Mouse (Mus musculus) CD4-positive naive resting alpha-beta T cell, adult 57 days (primary cell): Measurements from ENCODE around the gene Cntnap1. TPM values are rescaled to one million over a fixed set of nuclear protein-coding genes. Genes with fewer than 3 reads are reported as not detected.

ENCODE experiments used
- total RNA-seq: library from RNA; stranded (reverse); gene quantifications from one replicate; pipeline ENCODE4 v1.2.4, GENCODE M21; 2023

Gene Cntnap1
- total RNA-seq, result 0.38 TPM

GRCm38 (mm10) chr11:101170354-101170810 is at the start of gene Cntnap1:
Gene Cntnap1, plus strand, starts transcription at chr11:101170523.

GRCm38 (mm10) chr11:101155728-101156371 is 14.5 kb upstream of the Cntnap1 start, which contains the start of gene Tubg2:
Gene Tubg2, plus strand, starts transcription at chr11:101155907.

GRCm38 (mm10) chr11:101170811-101171610 is 688 bp downstream of the Cntnap1 start, which contains the start of gene Plekhh3:
Gene Plekhh3, minus strand, starts transcription at chr11:101171351.

GRCm38 (mm10) chr11:101174851-101175628 is 4.7 kb downstream of the Cntnap1 start, which contains the start of gene Ccr10:
Gene Ccr10, minus strand, starts transcription at chr11:101175443.

GRCm38 (mm10) chr11:101226065-101226701 is 55.9 kb downstream of the Cntnap1 start, which contains the start of gene Ezh1:
Gene Ezh1, minus strand, starts transcription at chr11:101226463.

Other genes with a start within 250 kb of the Cntnap1 start
- 293 TPM for gene Stat3, start 231.0 kb upstream of the Cntnap1 start, total RNA-seq
- 4.1 TPM for gene Cavin1, start 199.6 kb upstream of the Cntnap1 start, total RNA-seq
- 4.4 TPM for gene Atp6v0a1, start 161.1 kb upstream of the Cntnap1 start, total RNA-seq
- 9.6 TPM for gene Naglu, start 100.5 kb upstream of the Cntnap1 start, total RNA-seq
- 2.8 TPM for gene Hsd17b1, start 92.1 kb upstream of the Cntnap1 start, total RNA-seq
- gene Coasy, start 88.0 kb upstream of the Cntnap1 start, total RNA-seq, result 11.5 TPM
- gene Mlx, start 83.2 kb upstream of the Cntnap1 start, total RNA-seq, result 47.4 TPM
- gene Psmc3ip, start 75.1 kb upstream of the Cntnap1 start, total RNA-seq, result 3.9 TPM
- 86.7 TPM for gene Retreg3, start 50.6 kb upstream of the Cntnap1 start, total RNA-seq
- 15.4 TPM for gene Tubg1, start 50.6 kb upstream of the Cntnap1 start, total RNA-seq
- 0.98 TPM for gene Tubg2, start 14.6 kb upstream of the Cntnap1 start, total RNA-seq
- 0.56 TPM for gene Plekhh3, start 828 bp downstream of the Cntnap1 start, total RNA-seq
- not detected for gene Ccr10, start 4.9 kb downstream of the Cntnap1 start, total RNA-seq
- gene Ezh1, start 55.9 kb downstream of the Cntnap1 start, total RNA-seq, result 91.5 TPM
- 0.92 TPM for gene Ramp2, start 75.5 kb downstream of the Cntnap1 start, total RNA-seq
- 65.9 TPM for gene Vps25, start 83.2 kb downstream of the Cntnap1 start, total RNA-seq
- 2.5 TPM for gene Wnk4, start 90.0 kb downstream of the Cntnap1 start, total RNA-seq
- not detected for gene Cntd1, start 108.5 kb downstream of the Cntnap1 start, total RNA-seq
- 26.4 TPM for gene Coa3, start 108.6 kb downstream of the Cntnap1 start, total RNA-seq
- gene Becn1, start 131.8 kb downstream of the Cntnap1 start, total RNA-seq, result 187 TPM
- 128 TPM for gene Psme3, start 145.7 kb downstream of the Cntnap1 start, total RNA-seq
- 22.4 TPM for gene Aoc2, start 154.5 kb downstream of the Cntnap1 start, total RNA-seq
- gene Aoc3, start 160.1 kb downstream of the Cntnap1 start, total RNA-seq, result 0.68 TPM
- not detected for gene G6pc, start 197.0 kb downstream of the Cntnap1 start, total RNA-seq
- 21.6 TPM for gene Aarsd1, start 247.1 kb downstream of the Cntnap1 start, total RNA-seq